Mouse (Mus musculus) CH12.LX (cell line): ENCODE data around the gene Ldah. TPM values are rescaled to one million over a fixed set of nuclear protein-coding genes. Genes with fewer than 3 reads are reported as not detected.
A peak's percentile ranks its signal among the peaks of the same experiment; 100 is the strongest.

Experiments
- DNase-seq: peaks from one replicate; pipeline ENCODE4 v3.0.0-alpha.2; 2013; ENCODE audit errors: extremely low read depth
- H3K27ac ChIP-seq: 2 replicates; pipeline ENCODE4 v1.5.1; 2012; ENCODE audit warnings: low read depth, mild to moderate bottlenecking, control low read depth, moderate library complexity; ENCODE audit not compliant: insufficient read depth
- H3K27me3 ChIP-seq: replicated peaks from 2 replicates; pipeline ENCODE3; 2012; ENCODE audit warnings: inconsistent platforms
- H3K36me3 ChIP-seq, 2 experiments: replicated peaks in 1 of 2; 2 replicates each; pipeline versions ENCODE3 to v1.6.1; 2012; ENCODE audit warnings: inconsistent platforms in 1 of 2, low read length in 1 of 2, mild to moderate bottlenecking in 1 of 2, mixed read lengths in 1 of 2, moderate library complexity in 1 of 2; ENCODE audit not compliant: control insufficient read depth in 1 of 2, insufficient read depth in 1 of 2
- H3K4me1 ChIP-seq, 2 experiments: 2 replicates each; pipeline ENCODE4 v1.6.1; 2012; ENCODE audit warnings: inconsistent platforms in 1 of 2, moderate library complexity in 1 of 2; ENCODE audit not compliant: insufficient read depth in 2 of 2, control insufficient read depth in 1 of 2
- H3K4me2 ChIP-seq: 2 replicates; pipeline ENCODE4 v1.6.1; 2012; ENCODE audit warnings: low read depth, mild to moderate bottlenecking, control low read depth; ENCODE audit not compliant: poor library complexity, insufficient read depth, severe bottlenecking
- H3K4me3 ChIP-seq, 3 experiments: fragments of 150-350 bp in 1 of 3; sonication (generic) in 1 of 3; replicated peaks in 1 of 3; 2 replicates each; pipeline versions ENCODE3 to v1.5.1; 2011 to 2012; ENCODE audit warnings: low read depth in 2 of 3, low read length in 2 of 3, mild to moderate bottlenecking in 2 of 3, moderate library complexity in 2 of 3, control low read depth in 1 of 3, improper control_type of control experiment in 1 of 3, inconsistent platforms in 1 of 3, mixed read lengths in 1 of 3; ENCODE audit not compliant: poor library complexity in 1 of 3
- H3K79me2 ChIP-seq: replicated peaks from 2 replicates; pipeline ENCODE4 v1.6.1; 2012; ENCODE audit warnings: mild to moderate bottlenecking, moderate library complexity; ENCODE audit not compliant: control insufficient read depth, poor library complexity, insufficient read depth, severe bottlenecking; ENCODE audit errors: extremely low read depth
- H3K9ac ChIP-seq: 2 replicates; pipeline ENCODE4 v1.6.1; 2012; ENCODE audit warnings: low read depth, mild to moderate bottlenecking, control low read depth, moderate library complexity; ENCODE audit not compliant: insufficient read depth
- H3K9me3 ChIP-seq: replicated peaks from 2 replicates; pipeline ENCODE3; 2012; ENCODE audit warnings: low read length, inconsistent platforms, mixed read lengths
- BHLHE40 ChIP-seq: IDR thresholded peaks from 2 replicates; pipeline ENCODE4 v1.6.1; 2011; ENCODE audit warnings: mild to moderate bottlenecking, low read depth, low read length, improper control_type of control experiment
- CHD1 ChIP-seq: IDR thresholded peaks from 2 replicates; pipeline ENCODE4 v1.6.1; 2012; ENCODE audit warnings: low read depth, low read length, improper control_type of control experiment, inconsistent platforms
- CHD2 ChIP-seq: IDR thresholded peaks from 2 replicates; pipeline ENCODE4 v1.6.1; 2011; ENCODE audit warnings: low read length, improper control_type of control experiment
- CTCF ChIP-seq, 2 experiments: IDR thresholded peaks in 1 of 2; conservative IDR thresholded peaks in 1 of 2; 2 replicates each; pipeline ENCODE4 v1.5.1; 2011 to 2012; ENCODE audit warnings: low read depth in 2 of 2, low read length in 2 of 2, improper control_type of control experiment in 1 of 2, inconsistent platforms in 1 of 2, mild to moderate bottlenecking in 1 of 2, moderate library complexity in 1 of 2
- E2F4 ChIP-seq: IDR thresholded peaks from 2 replicates; pipeline ENCODE4 v1.6.1; 2011; ENCODE audit warnings: low read depth, low read length, improper control_type of control experiment; ENCODE audit not compliant: insufficient replicate concordance
- ELF1 ChIP-seq: IDR thresholded peaks from 2 replicates; pipeline ENCODE4 v1.6.1; 2014; ENCODE audit warnings: low read depth, mild to moderate bottlenecking, inconsistent platforms, low read length, improper control_type of control experiment
- EP300 ChIP-seq: IDR thresholded peaks from 2 replicates; pipeline ENCODE4 v1.6.1; 2011; ENCODE audit warnings: low read length, improper control_type of control experiment
- ETS1 ChIP-seq: conservative IDR thresholded peaks from 2 replicates; pipeline ENCODE4 v1.6.1; 2012; ENCODE audit warnings: low read depth, mild to moderate bottlenecking, inconsistent platforms, low read length, improper control_type of control experiment, moderate library complexity
- GABPA ChIP-seq: IDR thresholded peaks from 2 replicates; pipeline ENCODE4 v1.6.1; 2012; ENCODE audit warnings: low read depth, low read length, improper control_type of control experiment, inconsistent platforms; ENCODE audit not compliant: insufficient replicate concordance
- HCFC1 ChIP-seq: IDR thresholded peaks from 2 replicates; pipeline ENCODE4 v1.6.1; 2012; ENCODE audit warnings: low read depth, mild to moderate bottlenecking, inconsistent platforms, low read length, improper control_type of control experiment
- IRF4 ChIP-seq: IDR thresholded peaks from 2 replicates; pipeline ENCODE4 v1.6.1; 2014; ENCODE audit warnings: low read depth, mild to moderate bottlenecking, inconsistent platforms, low read length, improper control_type of control experiment
- JUN ChIP-seq: IDR thresholded peaks from 2 replicates; pipeline ENCODE4 v1.6.1; 2011; ENCODE audit warnings: low read depth, mild to moderate bottlenecking, low read length, improper control_type of control experiment, moderate library complexity; ENCODE audit not compliant: insufficient read depth
- JUND ChIP-seq: conservative IDR thresholded peaks from 2 replicates; pipeline ENCODE4 v1.6.1; 2011; ENCODE audit warnings: low read depth, low read length, improper control_type of control experiment
- KAT2A ChIP-seq: IDR thresholded peaks from 2 replicates; pipeline ENCODE4 v1.6.1; 2012; ENCODE audit warnings: low read length, improper control_type of control experiment, inconsistent platforms; ENCODE audit not compliant: insufficient replicate concordance
- MAFK ChIP-seq: IDR thresholded peaks from 2 replicates; pipeline ENCODE4 v1.6.1; 2011; ENCODE audit warnings: low read length, improper control_type of control experiment; ENCODE audit not compliant: insufficient replicate concordance
- MAX ChIP-seq: IDR thresholded peaks from 2 replicates; pipeline ENCODE4 v1.6.1; 2011; ENCODE audit warnings: low read length, improper control_type of control experiment
- MAZ ChIP-seq: IDR thresholded peaks from 2 replicates; pipeline ENCODE4 v1.6.1; 2012; ENCODE audit warnings: low read depth, mild to moderate bottlenecking, inconsistent platforms, low read length, improper control_type of control experiment, moderate library complexity
- MEF2A ChIP-seq: IDR thresholded peaks from 2 replicates; pipeline ENCODE4 v1.6.1; 2014; ENCODE audit warnings: low read depth, mild to moderate bottlenecking, inconsistent platforms, low read length, improper control_type of control experiment, borderline replicate concordance
- MXI1 ChIP-seq: IDR thresholded peaks from 2 replicates; pipeline ENCODE4 v1.6.1; 2011; ENCODE audit warnings: mild to moderate bottlenecking, low read depth, low read length, improper control_type of control experiment
- MYC ChIP-seq: IDR thresholded peaks from 2 replicates; pipeline ENCODE4 v1.6.1; 2011; ENCODE audit warnings: low read depth, mild to moderate bottlenecking, improper control_type of control experiment, low read length
- NELFE ChIP-seq: IDR thresholded peaks from 2 replicates; pipeline ENCODE4 v1.6.1; 2011; ENCODE audit warnings: low read depth, low read length, improper control_type of control experiment
- NRF1 ChIP-seq: IDR thresholded peaks from 2 replicates; pipeline ENCODE4 v1.6.1; 2014; ENCODE audit warnings: low read depth, mild to moderate bottlenecking, inconsistent platforms, low read length, improper control_type of control experiment, moderate library complexity
- PAX5 ChIP-seq: IDR thresholded peaks from 2 replicates; pipeline ENCODE4 v1.6.1; 2012; ENCODE audit warnings: low read length, inconsistent platforms, mixed read lengths
- POLR2A ChIP-seq: IDR thresholded peaks from 2 replicates; pipeline ENCODE4 v1.6.1; 2011; ENCODE audit warnings: low read depth, mild to moderate bottlenecking, improper control_type of control experiment, low read length
- POLR2AphosphoS2 ChIP-seq: IDR thresholded peaks from 2 replicates; pipeline ENCODE4 v1.6.1; 2011; ENCODE audit warnings: low read depth, low read length, improper control_type of control experiment
- RAD21 ChIP-seq: IDR thresholded peaks from 2 replicates; pipeline ENCODE4 v1.6.1; 2011; ENCODE audit warnings: low read depth, mild to moderate bottlenecking, low read length, improper control_type of control experiment, moderate library complexity
- RCOR1 ChIP-seq: conservative IDR thresholded peaks from 2 replicates; pipeline ENCODE4 v1.6.1; 2012; ENCODE audit warnings: low read depth, mild to moderate bottlenecking, inconsistent platforms, low read length, improper control_type of control experiment
- SIN3A ChIP-seq: IDR thresholded peaks from 2 replicates; pipeline ENCODE4 v1.6.1; 2012; ENCODE audit warnings: low read length, improper control_type of control experiment, inconsistent platforms
- SMC3 ChIP-seq: IDR thresholded peaks from 2 replicates; pipeline ENCODE4 v1.6.1; 2011; ENCODE audit warnings: low read depth, low read length, improper control_type of control experiment
- TBP ChIP-seq: conservative IDR thresholded peaks from 2 replicates; pipeline ENCODE4 v1.6.1; 2011; ENCODE audit warnings: low read depth, low read length, improper control_type of control experiment
- TCF12 ChIP-seq: IDR thresholded peaks from 2 replicates; pipeline ENCODE4 v1.6.1; 2014; ENCODE audit warnings: low read depth, mild to moderate bottlenecking, inconsistent platforms, low read length, improper control_type of control experiment
- UBTF ChIP-seq: IDR thresholded peaks from 2 replicates; pipeline ENCODE4 v1.6.1; 2012; ENCODE audit warnings: low read depth, mild to moderate bottlenecking, inconsistent platforms, low read length, improper control_type of control experiment, moderate library complexity
- USF1 ChIP-seq: IDR thresholded peaks from 2 replicates; pipeline ENCODE4 v1.6.1; 2014; ENCODE audit warnings: low read depth, mild to moderate bottlenecking, inconsistent platforms, low read length, improper control_type of control experiment
- USF2 ChIP-seq: conservative IDR thresholded peaks from 2 replicates; pipeline ENCODE4 v1.6.1; 2011; ENCODE audit warnings: low read depth, low read length, improper control_type of control experiment
- ZC3H11A ChIP-seq: IDR thresholded peaks from 2 replicates; pipeline ENCODE4 v1.6.1; 2012; ENCODE audit warnings: low read depth, mild to moderate bottlenecking, inconsistent platforms, low read length, improper control_type of control experiment
- ZKSCAN1 ChIP-seq: IDR thresholded peaks from 2 replicates; pipeline ENCODE4 v1.6.1; 2012; ENCODE audit warnings: low read depth, inconsistent platforms, low read length, improper control_type of control experiment, borderline replicate concordance
- ZMIZ1 ChIP-seq: IDR thresholded peaks from 2 replicates; pipeline ENCODE4 v1.6.1; 2012; ENCODE audit warnings: low read depth, mild to moderate bottlenecking, inconsistent platforms, low read length, improper control_type of control experiment
- ZNF384 ChIP-seq: IDR thresholded peaks from 2 replicates; pipeline ENCODE4 v1.6.1; 2012; ENCODE audit warnings: low read depth, low read length, improper control_type of control experiment, inconsistent platforms
- dilution Hi-C: fragments of 300-500 bp; cut with MboI; formaldehyde crosslinking; loops from 2 replicates; pipeline ENCODE4 v1.14.3; 2020; ENCODE audit warnings: low sequenced_read_pairs; ENCODE audit not compliant: extremely low pct_unique_long_range_greater_than_20kb, extremely low pct_ligation_motif_present
- in situ Hi-C: fragments of 300-500 bp; cut with MboI; formaldehyde crosslinking; loops from 3 replicates; pipeline ENCODE4 v1.14.3; 2019; ENCODE audit warnings: low sequenced_read_pairs, low pct_ligation_motif_present, low pct_unique_long_range_greater_than_20kb, mixed read lengths
- polyA plus RNA-seq: library from polyadenylated mRNA; unstranded; fragments of >175 nt; gene quantifications from 2 replicates; pipeline ENCODE4 v1.2.1, GENCODE M21; 2012; ENCODE audit warnings: low read depth; ENCODE audit not compliant: insufficient read length
- total RNA-seq, 2 experiments: library from RNA; depleted of rRNA; stranded (reverse); fragments of 300-350 nt in 1 of 2; fragments of >200 nt in 1 of 2; gene quantifications; 2 replicates each; pipeline ENCODE4 v1.2.3; 2012 to 2014

Gene Ldah
- total RNA-seq (2012; rRNA removed) (18.2 and 23.3 TPM in 2 replicates), total RNA-seq (2014; rRNA removed) (40.7 and 41.5 TPM in 2 replicates), polyA plus RNA-seq (31.0 and 34.5 TPM in 2 replicates)

GRCm38 (mm10) chr12:8207978-8208403, at the start of gene Ldah:
Ldah (plus strand) TSS chr12:8208107.
- peaks cover 6% of the 10 kb centered on the region for H3K79me2 ChIP-seq
- dilution Hi-C loops: no loop called here
- DNase-seq: peak; percentile 91

GRCm38 (mm10) chr12:8167743-8168142, 40.2 kb upstream of the Ldah start:
- H3K36me3 ChIP-seq: no peaks in the 10 kb centered on the region
- H3K9me3 ChIP-seq: no peaks in the 10 kb centered on the region
- TF ChIP-seq ZC3H11A: no peak
- TF ChIP-seq USF2: no peak
- TF ChIP-seq MXI1: no peak
- TF ChIP-seq SMC3: no peak
- no peak for TF ChIP-seq MAX
- TF ChIP-seq MYC: no peak
- no peak for TF ChIP-seq POLR2AphosphoS2
- TF ChIP-seq IRF4: no peak
- TF ChIP-seq ZNF384: no peak
- TF ChIP-seq RAD21: no peak
- TF ChIP-seq E2F4: no peak
- TF ChIP-seq UBTF: no peak
- TF ChIP-seq BHLHE40: no peak
- no peak for TF ChIP-seq MAFK
- no peaks in the 10 kb centered on the region for H3K27me3 ChIP-seq
- H3K9ac ChIP-seq: no peak overlapping the region
- no peak overlapping the region for H3K4me3 ChIP-seq
- dilution Hi-C loops: no loop called here
- no peak for DNase-seq
- H3K4me1 ChIP-seq: no peaks in the 10 kb centered on the region
- in situ Hi-C loops: no loop called here
- H3K4me2 ChIP-seq: no peak overlapping the region
- no peaks in the 10 kb centered on the region for H3K79me2 ChIP-seq
- H3K27ac ChIP-seq: no peak overlapping the region

More at GRCm38 (mm10) chr12:8207978-8208403, at the start of gene Ldah:
- peak within 1 kb of the TSS; percentile 3; the same call in 1 of the 2 replicates for H3K27ac ChIP-seq
- H3K36me3 ChIP-seq: peaks cover 0 to 5% of the 10 kb centered on the region in 2 experiments
- in situ Hi-C loops: no loop called here
- peaks cover 2 to 6% of the 10 kb centered on the region in 2 experiments; a peak in 2 of 4 replicates for H3K4me1 ChIP-seq
- no peaks in the 10 kb centered on the region for H3K27me3 ChIP-seq
- peak within 1 kb of the TSS; percentile 25 for H3K9ac ChIP-seq
- TF ChIP-seq IRF4 (peak; percentile 19; the same call in 1 of the 2 replicates), ZNF384 (no peak), POLR2AphosphoS2 (no peak), JUND (no peak), NELFE (peak; percentile 88), BHLHE40 (peak; percentile 83), ELF1 (peak; percentile 100), EP300 (no peak), MAZ (no peak), CTCF (conservative IDR thresholded peaks at IDR 0.05 in 1 of 2, IDR thresholded peaks at IDR 0.05 in 1 of 2; ENCODE audit: low read depth in 2 of 2, low read length in 2 of 2) (no peak), RCOR1 (no peak), JUN (no peak), POLR2A (peak; percentile 86), KAT2A (peak; percentile 82; the same call in 1 of the 2 replicates), MAFK (no peak), MYC (peak; percentile 77), TBP (peak; percentile 73), PAX5 (no peak), RAD21 (no peak), USF2 (peak; percentile 18; the same call in 1 of the 2 replicates), MAX (peak; percentile 88), GABPA (peak; percentile 15; the same call in 1 of the 2 replicates), ETS1 (no peak), SIN3A (peak; percentile 95), E2F4 (no peak), SMC3 (no peak), TCF12 (peak; percentile 81), MEF2A (no peak), MXI1 (peak; percentile 64), HCFC1 (peak; percentile 91), ZKSCAN1 (no peak), ZC3H11A (no peak), UBTF (no peak), CHD2 (no peak), CHD1 (no peak), ZMIZ1 (no peak), NRF1 (no peak), USF1 (peak; percentile 32)
- H3K9me3 ChIP-seq: peaks cover 3% of the 10 kb centered on the region
- peak within 1 kb of the TSS; percentile 76 to 98 (median 82) for H3K4me3 ChIP-seq
- H3K4me2 ChIP-seq: peak within 1 kb of the TSS; percentile 94
